Mouse (Mus musculus): Measurements from ENCODE around the gene Ttpal.

Ttpal gene

DNA sequence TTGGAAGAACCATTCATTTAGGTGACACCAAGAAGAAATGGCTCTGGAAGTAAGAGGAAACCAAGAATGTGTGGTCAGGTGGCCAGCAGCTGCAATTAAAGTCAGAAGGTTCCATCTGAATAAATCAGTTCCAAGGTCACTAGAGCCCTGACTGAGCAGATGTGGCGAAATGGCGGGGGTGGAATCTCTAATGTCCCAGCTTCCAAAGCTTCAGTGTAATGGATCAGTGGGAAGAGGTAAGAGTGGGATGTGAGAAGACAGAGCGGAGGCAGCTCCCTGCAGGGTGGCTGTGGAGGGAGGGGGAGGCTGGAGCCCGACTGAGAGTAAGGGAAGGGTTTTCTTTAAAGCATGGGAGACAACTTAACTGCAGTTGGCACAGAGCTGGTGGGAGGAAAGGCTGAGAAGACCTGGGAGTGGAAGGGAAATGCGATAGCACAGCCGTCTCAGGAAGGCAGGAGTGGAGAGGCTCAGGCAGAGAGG is 59.3 kb downstream of the Ttpal start:
- DNase-seq (ENCODE audit: low read depth, low spot score) = peak; percentile 61

DNA sequence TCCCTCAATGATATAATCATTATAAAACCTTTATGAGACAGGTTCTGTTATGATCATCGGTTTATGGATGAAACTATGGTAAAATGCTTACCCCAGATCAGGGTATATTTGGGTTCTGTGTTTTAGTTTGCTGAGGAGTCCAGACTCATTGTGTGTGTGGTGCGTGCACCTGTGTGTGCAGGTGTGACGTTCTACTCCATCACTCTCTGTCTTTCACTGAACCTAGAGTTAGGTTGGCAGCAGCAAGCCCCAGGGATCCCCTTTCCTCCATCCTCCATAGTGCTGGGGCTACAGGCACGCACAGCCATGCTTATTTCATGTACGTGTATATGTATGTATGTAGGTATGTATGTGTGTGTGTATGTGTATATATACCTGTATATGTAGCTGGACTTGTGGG is 60.0 kb downstream of the Ttpal start:
- DNase-seq (ENCODE audit: low read depth, low spot score) = no peak

DNA sequence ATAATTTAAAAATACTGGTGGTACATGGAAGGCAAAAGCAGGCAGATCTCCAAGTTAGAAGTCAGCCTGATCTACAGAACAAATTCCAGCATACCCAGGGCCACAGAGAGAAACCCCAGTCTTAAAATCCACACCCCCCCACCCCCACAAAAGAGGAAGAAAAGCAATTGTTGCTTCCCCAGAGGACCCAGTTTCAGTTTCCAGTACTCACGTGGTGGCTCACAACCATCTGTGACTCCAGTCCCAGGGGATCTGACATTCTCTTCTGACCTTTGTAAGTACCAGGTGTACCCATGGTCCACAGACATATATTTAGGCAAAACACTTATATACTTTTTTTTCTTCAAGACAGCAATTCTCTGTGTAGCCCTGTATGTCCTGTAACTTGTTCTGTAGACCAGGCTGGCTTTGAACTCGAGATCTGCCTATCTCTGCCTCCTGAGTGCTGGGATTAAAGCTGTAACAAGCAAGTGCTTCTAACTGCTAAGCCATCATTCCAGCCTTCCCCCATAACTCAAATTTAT is 60.6 kb downstream of the Ttpal start:
- DNase-seq (ENCODE audit: low read depth, low spot score) = peak; percentile 64

DNA sequence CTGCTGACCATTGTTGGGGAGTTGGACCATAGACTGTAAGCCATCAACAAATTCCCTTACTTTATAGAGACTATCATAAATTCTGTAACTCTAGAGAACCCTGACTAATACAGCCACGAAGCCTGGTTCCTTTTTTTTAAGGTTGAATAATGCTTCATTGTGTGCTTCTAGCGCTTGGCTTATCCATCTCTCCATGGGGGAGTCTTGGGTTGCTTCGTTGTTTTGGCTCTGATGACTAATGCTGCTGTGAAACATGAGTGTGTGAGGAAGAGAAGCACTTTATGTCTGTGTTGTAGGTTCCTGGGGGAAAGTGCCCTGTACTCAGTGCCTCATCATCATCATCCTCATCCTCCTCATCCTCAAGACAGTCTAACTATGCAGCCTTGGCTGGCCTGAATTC is 61.8 kb downstream of the Ttpal start:
- DNase-seq (ENCODE audit: low read depth, low spot score) = no peak

DNA sequence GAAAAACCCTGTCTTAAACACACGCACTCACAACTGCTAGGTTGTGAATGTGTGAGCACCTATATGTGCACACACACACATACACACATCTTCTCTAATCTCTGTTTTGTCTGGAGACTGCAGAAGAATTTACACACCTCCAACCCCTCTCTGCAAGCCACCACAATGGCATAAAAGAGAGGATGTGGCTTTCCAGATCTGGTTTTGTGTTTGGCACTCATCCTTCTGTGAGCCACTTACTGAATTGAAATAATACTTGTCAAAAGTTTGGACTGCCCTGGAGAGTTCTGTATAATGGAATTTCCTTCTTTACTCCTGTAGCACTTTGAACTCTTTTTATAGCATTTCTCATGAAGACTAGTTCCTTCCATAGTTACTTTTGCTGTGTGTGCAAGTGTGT is 64.9 kb downstream of the Ttpal start:
- DNase-seq (ENCODE audit: low read depth, low spot score) = no peak

Data from skeletal muscle tissue, adult 2 months (tissue).